Mouse (Mus musculus): ENCODE results near the gene Spats2. TPM values are rescaled to one million over a fixed set of nuclear protein-coding genes. Genes with fewer than 3 reads are reported as not detected.
A peak's percentile ranks its signal among the peaks of the same experiment; 100 is the strongest.
"Not testable (repeated sequence)": the region's sequence is repeated elsewhere in the genome, so short reads cannot be mapped to it uniquely, and the experiment has no call there.

Spats2 gene
- polyA plus RNA-seq, 1 experiment from 2014 or later, result 23.8 TPM

DNA sequence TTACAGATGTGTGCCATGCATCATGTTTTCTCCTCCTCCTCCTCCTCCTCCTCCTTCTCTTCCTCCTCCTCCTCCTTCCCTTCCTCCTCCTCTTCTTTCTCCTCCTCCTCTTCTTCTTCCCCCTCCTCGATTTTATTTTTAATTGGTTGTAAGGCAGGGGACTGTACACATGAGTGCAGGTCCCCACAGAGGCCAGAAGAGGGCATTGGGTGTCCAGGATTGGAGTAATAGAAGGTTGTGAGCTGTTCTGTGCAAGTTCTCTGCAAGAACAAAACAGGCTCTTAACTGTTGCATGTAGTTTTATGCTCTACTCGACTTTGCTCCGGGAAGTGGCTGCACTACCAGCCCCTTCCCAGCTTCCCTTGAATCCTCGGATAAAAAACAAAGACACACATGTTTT is 114.4 kb downstream of the Spats2 start:
- Histone ChIP-seq H3K36me3 (peaks cover 41% of the 10 kb centered on the region), H3K9ac (no peak overlapping the region), H3K4me1 (no peaks in the 10 kb centered on the region), H3K27ac (no peak overlapping the region), H3K27me3 (replicated peaks) (peaks cover 4% of the 10 kb centered on the region; the same call in 1 of the 2 replicates), H3K4me2 (no peak overlapping the region), H3K4me3 (no peak overlapping the region), H3K9me3 (replicated peaks) (no peaks in the 10 kb centered on the region)
- WGBS (ENCODE audit: insufficient replicate concordance), result 56% methylated on average over 4 of the region's 4 CpGs
- ATAC-seq, result no peak

DNA sequence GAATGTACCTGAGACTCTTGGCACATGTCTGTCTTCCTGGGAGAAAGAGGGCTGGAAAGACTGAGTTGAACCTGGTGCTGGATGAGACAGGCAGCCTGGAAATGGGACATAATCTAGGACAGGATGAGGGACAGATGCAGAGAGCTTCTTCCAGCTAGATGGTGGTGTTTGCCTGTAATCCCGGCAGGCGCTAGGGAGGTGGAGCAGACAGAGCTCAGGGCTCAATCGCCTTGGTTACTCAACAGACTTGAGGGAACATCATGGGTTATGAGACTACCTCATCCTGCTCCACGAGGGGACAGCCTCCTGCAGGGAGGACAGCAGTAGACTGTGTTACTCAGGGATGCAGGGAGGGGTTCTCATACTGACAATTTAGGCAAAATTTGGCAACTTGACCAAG is 115.5 kb downstream of the Spats2 start:
- H3K4me3 ChIP-seq, result no peak overlapping the region
- H3K4me2 ChIP-seq, result no peak overlapping the region
- H3K36me3 ChIP-seq, result peaks cover 52% of the 10 kb centered on the region
- no peak for ATAC-seq
- H3K27me3 ChIP-seq (replicated peaks), result no peaks in the 10 kb centered on the region; the same call in 1 of the 2 replicates
- no peaks in the 10 kb centered on the region for H3K4me1 ChIP-seq
- no peaks in the 10 kb centered on the region for H3K9me3 ChIP-seq (replicated peaks)
- 78% methylated on average over 4 of the region's 4 CpGs for WGBS (ENCODE audit: insufficient replicate concordance)
- H3K27ac ChIP-seq, result no peak overlapping the region
- H3K9ac ChIP-seq, result no peak overlapping the region

DNA sequence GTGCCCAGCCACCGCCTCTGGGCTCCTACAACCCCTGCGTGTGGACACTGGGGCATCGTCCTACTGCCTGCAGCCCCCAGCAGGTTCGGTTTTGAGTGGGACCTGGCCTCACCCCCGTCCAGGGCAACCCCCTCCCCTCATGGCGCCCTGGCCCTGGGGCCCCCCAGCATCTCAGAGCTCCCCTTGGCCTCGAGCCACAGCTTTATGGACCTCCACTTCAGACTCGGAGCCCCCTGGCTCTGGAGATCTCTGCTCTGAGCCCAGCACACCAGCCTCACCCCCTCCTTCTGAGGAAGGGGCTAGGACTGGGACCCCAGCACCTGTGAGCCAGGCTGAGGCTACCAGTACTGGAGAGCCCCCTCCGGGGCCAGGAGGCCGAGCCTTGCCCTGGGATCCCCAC is 116.3 kb downstream of the Spats2 start:
- Histone ChIP-seq H3K4me1 (no peaks in the 10 kb centered on the region), H3K4me3 (no peak overlapping the region), H3K27ac (no peak overlapping the region), H3K9ac (no peak overlapping the region), H3K9me3 (replicated peaks) (no peaks in the 10 kb centered on the region), H3K27me3 (replicated peaks) (no peaks in the 10 kb centered on the region; the same call in 1 of the 2 replicates), H3K4me2 (no peak overlapping the region), H3K36me3 (peaks cover 60% of the 10 kb centered on the region)
- ATAC-seq, result no peak
- 80% methylated on average over 10 of the region's 10 CpGs for WGBS (ENCODE audit: insufficient replicate concordance)

DNA sequence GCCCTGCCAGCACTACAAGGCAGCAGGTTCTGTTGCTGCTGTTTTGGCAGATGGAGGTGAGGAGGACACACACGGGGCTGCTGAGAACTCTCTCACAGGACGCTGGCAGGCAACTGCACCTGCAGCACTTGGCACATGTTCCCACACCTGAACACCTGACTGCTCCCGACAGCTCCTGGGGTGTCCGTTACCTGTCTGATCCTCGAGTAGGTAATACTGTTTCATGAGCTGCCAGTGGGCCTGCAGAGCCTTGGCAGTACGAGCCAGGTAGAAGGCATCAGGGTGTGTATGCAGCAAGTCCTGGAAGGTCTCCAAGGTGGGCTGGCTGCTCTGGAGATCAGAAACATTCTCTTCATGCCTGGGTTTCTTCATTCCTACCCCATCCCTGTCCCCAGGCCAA is 121.0 kb downstream of the Spats2 start:
- H3K4me1 ChIP-seq, result peaks cover 19% of the 10 kb centered on the region
- not testable (repeated sequence) for H3K4me2 ChIP-seq; H3K9ac ChIP-seq; ATAC-seq; H3K27me3 ChIP-seq (replicated peaks); H3K4me3 ChIP-seq; H3K27ac ChIP-seq; H3K9me3 ChIP-seq (replicated peaks)
- 73% methylated on average over 6 of the region's 6 CpGs for WGBS (ENCODE audit: insufficient replicate concordance)
- peaks cover 84% of the 10 kb centered on the region for H3K36me3 ChIP-seq

DNA sequence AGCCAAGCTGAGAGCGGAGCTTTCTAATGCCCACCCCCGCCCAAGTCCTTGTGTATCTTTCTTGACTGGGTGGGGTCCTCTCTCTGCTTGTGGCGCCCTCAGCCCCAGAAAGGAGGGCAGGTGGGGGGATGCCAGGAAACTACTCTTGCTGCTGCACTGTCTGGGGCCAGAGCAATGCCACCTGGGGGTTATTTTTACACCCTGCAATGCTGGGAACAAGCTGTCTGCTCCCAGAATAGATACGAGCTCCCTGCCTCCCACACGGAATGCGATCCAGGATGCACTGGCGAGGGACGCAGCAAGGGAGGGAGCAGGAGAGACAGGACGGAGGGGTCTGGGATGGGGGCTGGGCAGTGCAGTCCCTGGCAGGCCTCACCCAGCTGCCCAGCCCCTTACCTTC is 123.3 kb downstream of the Spats2 start:
- ATAC-seq, result no peak
- peaks cover 62% of the 10 kb centered on the region for H3K36me3 ChIP-seq
- 81% methylated on average over 9 of the region's 9 CpGs for WGBS (ENCODE audit: insufficient replicate concordance)
- H3K27ac ChIP-seq, result no peak overlapping the region
- H3K4me2 ChIP-seq, result no peak overlapping the region
- no peak overlapping the region for H3K4me3 ChIP-seq
- H3K9me3 ChIP-seq (replicated peaks), result no peaks in the 10 kb centered on the region
- H3K4me1 ChIP-seq, result peaks cover 34% of the 10 kb centered on the region
- no peaks in the 10 kb centered on the region for H3K27me3 ChIP-seq (replicated peaks)
- no peak overlapping the region for H3K9ac ChIP-seq

DNA sequence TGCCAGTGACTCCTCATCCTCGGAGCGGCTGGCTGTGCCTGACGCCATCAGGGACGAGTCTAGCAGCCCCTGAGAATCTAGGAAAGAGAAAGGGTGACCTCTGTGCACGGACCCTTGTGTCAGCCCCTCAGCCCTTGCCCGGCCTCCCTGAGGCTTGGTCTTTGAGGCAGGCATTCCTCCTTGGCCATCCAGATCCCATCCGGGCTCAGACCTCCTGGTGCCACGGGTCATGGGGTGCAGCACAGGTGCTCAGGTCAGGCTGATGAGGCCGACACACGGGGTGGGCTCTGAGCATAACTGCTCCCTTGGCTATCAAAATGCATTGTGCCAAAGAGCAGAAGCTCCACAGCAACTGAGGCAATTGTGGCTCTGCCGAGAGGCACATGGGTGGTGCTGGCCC is 124.2 kb downstream of the Spats2 start:
- H3K9ac ChIP-seq, result peak overlapping the region; percentile 37; the same call in 1 of the 2 replicates
- no peaks in the 10 kb centered on the region for H3K9me3 ChIP-seq (replicated peaks)
- H3K27ac ChIP-seq, result no peak overlapping the region
- H3K4me3 ChIP-seq, result no peak overlapping the region
- no peak overlapping the region for H3K4me2 ChIP-seq
- H3K27me3 ChIP-seq (replicated peaks), result no peaks in the 10 kb centered on the region
- no peak for ATAC-seq
- peaks cover 52% of the 10 kb centered on the region for H3K36me3 ChIP-seq
- peaks cover 42% of the 10 kb centered on the region for H3K4me1 ChIP-seq
- WGBS (ENCODE audit: insufficient replicate concordance), result 86% methylated on average over 11 of the region's 11 CpGs

DNA sequence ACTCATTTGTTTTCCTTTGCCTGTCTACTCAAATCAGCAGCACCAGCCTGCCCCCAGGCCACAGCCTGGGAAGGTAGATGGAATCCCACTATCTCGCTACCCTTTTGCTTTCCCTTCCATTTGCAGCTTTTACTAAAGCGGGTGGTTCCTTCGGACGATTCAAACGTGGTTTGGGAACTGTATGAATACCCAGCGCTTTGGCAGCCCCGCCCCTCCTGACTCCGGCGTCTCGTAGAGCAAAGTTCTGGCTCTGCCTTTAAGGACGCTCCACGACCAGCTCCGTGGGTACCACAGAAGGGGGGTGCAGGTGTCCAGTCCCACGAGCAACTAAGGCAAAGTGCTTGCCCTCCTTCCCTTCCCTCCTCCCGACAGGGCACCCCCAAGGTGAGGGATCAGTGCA is 125.4 kb downstream of the Spats2 start:
- H3K9ac ChIP-seq, result peak overlapping the region; percentile 67
- peaks cover 42% of the 10 kb centered on the region for H3K4me1 ChIP-seq
- H3K36me3 ChIP-seq, result peaks cover 41% of the 10 kb centered on the region
- under 1% methylated on average over 14 of the region's 15 CpGs for WGBS (ENCODE audit: insufficient replicate concordance)
- H3K27ac ChIP-seq, result 0 out of 2 replicates have a peak overlapping the region, but pooled peaks have one; percentile 43
- H3K4me3 ChIP-seq, result peak overlapping the region; percentile 68
- not testable (repeated sequence) for H3K27me3 ChIP-seq (replicated peaks); H3K9me3 ChIP-seq (replicated peaks)
- H3K4me2 ChIP-seq, result peak overlapping the region; percentile 87
- ATAC-seq, result peak; percentile 22

DNA sequence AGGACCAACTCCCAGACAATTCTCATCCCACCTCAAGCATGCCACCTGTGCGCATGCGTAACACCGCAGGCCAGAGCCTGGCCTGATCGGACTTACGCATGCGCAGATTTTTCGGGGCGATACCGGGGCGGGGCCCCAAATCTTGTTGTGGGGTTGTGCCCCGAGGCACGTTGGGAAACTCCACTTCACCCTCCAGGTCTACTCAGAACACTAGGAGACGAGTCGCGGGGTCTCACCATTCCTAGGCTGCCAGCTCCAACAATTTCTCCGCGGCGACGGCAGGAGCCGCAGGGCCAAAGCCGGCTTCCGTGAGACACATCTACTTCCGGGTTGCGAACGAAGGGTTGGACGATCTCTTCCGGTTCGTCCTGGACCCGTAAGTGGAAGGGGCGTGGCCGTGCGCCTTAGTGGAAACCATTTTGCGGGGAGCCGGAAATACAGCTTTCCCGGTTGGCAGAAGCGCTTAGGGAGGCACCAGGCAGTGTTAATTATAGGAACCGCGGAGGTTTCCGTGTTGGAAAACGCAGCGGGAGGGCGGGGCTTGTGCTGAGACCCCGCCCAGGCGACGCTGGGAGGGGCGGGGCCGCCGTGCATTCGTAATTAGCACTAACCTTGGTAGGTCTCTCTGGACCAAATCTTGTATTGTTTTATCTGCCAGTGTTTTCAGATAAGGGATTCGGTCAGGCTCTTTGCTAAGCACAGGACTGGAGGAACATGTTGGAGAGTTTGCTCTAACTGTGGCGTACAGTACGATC is 126.1 kb downstream of the Spats2 start, which contains the start of gene Mcrs1:
Gene Mcrs1 (minus strand): TSS at position 336 of the 755 bp plus-strand sequence.
- H3K9ac ChIP-seq, result peak within 1 kb of the TSS; percentile 76
- no peaks in the 10 kb centered on the region for H3K9me3 ChIP-seq (replicated peaks)
- 0 out of 2 replicates have a peak, but pooled peaks cover 3% of the 10 kb centered on the region for H3K27me3 ChIP-seq (replicated peaks)
- H3K4me3 ChIP-seq, result peak within 1 kb of the TSS; percentile 68
- under 1% methylated on average over 52 of the region's 52 CpGs for WGBS (ENCODE audit: insufficient replicate concordance)
- ATAC-seq, result peak; percentile 88
- peak within 1 kb of the TSS; percentile 87 for H3K4me2 ChIP-seq
- peak within 1 kb of the TSS; percentile 98 for H3K27ac ChIP-seq
- H3K4me1 ChIP-seq, result peaks cover 42% of the 10 kb centered on the region
- peaks cover 34% of the 10 kb centered on the region for H3K36me3 ChIP-seq

DNA sequence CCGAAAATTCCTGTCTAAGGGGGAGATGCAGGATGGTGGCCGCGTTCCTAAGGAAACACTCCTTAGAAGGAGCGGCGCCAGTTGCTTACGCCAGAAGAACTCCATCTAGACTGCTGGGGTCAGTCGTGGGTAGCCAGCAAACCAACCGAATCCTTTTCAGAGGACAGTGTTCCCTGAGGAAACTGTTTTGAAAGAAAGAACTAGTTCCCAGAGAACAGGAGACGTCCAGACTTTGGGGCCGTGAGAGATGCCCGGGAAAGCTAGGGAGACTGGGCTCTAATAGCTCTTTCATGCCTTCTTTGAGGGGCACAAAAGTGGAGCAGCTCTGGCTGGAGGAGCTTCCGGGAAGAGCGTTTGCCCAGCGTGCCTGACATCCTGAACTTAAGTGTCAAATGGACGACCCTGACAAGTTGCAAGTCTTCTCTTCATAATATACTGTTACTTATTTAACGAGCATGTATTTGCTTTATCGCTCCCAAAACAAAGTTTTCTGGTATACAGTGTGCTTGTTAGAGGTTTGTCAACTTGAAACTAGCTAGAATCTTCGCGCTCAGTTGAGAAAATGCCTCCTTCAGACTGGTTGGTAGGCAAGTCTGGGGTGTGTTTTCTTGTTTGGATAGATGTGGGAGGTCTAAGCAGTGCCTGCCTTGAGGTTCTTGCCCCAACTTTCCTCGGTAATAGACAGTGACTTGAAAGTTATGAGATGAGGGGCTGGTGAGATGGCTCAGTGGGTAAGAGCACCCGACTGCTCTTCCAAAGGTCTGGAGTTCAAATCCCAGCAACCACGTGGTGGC is 126.9 kb downstream of the Spats2 start:
- Histone ChIP-seq H3K9me3 (replicated peaks) (no peaks in the 10 kb centered on the region), H3K27me3 (replicated peaks) (0 out of 2 replicates have a peak, but pooled peaks cover 3% of the 10 kb centered on the region), H3K4me2 (peak overlapping the region; percentile 87), H3K4me1 (peaks cover 42% of the 10 kb centered on the region), H3K36me3 (peaks cover 27% of the 10 kb centered on the region), H3K4me3 (peak overlapping the region; percentile 68), H3K9ac (peak overlapping the region; percentile 76), H3K27ac (peak overlapping the region; percentile 98)
- 3% methylated on average over 22 of the region's 22 CpGs for WGBS (ENCODE audit: insufficient replicate concordance)
- peak; percentile 17; the same call in 1 of the 2 replicates for ATAC-seq

DNA sequence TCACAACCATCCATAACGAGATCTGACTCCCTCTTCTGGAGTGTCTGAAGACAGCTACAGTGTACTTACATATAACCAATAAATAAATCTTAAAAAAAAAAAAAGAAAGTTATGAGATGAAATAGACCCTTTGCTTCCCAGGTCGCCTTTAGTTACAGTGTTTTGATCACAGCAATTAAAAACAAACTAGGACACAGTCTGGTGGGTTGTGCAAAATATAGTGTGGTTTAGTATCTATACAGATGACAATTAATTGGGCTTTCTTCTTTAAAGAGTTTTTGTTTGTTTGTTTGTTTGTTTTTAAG is 127.4 kb downstream of the Spats2 start:
- H3K4me1 ChIP-seq, result peaks cover 42% of the 10 kb centered on the region
- H3K27ac ChIP-seq; H3K9me3 ChIP-seq (replicated peaks); ATAC-seq; H3K4me3 ChIP-seq; H3K27me3 ChIP-seq (replicated peaks); H3K9ac ChIP-seq: not testable (repeated sequence)
- H3K4me2 ChIP-seq, result peak overlapping the region; percentile 87
- peaks cover 21% of the 10 kb centered on the region for H3K36me3 ChIP-seq
- 36% methylated on average over 2 of the region's 2 CpGs for WGBS (ENCODE audit: insufficient replicate concordance)

DNA sequence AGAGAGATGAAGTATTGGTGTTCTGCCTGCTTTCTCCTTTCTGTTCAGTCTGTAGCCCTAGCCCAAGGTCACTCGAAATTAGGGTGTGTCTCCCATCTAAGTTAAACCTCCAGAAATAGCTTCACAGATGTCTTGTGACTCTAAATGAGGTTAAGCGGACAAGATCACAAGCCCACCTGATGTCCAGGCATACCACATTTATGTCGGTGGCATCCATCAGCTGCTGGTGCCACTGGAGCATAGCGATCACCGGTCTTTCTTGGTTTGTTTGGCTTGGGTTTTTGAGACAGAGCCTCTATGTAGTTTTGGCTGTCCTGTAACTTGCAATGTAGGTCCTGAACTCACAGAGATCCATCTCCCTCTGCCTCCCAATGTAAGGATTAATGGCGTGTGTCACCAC is 128.1 kb downstream of the Spats2 start:
- 0 out of 2 replicates have a peak, but pooled peaks cover 3% of the 10 kb centered on the region for H3K27me3 ChIP-seq (replicated peaks)
- no peak overlapping the region for H3K9ac ChIP-seq
- no peak overlapping the region for H3K27ac ChIP-seq
- H3K4me1 ChIP-seq, result peaks cover 42% of the 10 kb centered on the region
- H3K9me3 ChIP-seq (replicated peaks), result no peaks in the 10 kb centered on the region
- H3K36me3 ChIP-seq, result peaks cover 15% of the 10 kb centered on the region
- H3K4me2 ChIP-seq, result no peak overlapping the region
- ATAC-seq, result no peak
- no peak overlapping the region for H3K4me3 ChIP-seq
- 81% methylated on average over 6 of the region's 6 CpGs for WGBS (ENCODE audit: insufficient replicate concordance)

DNA sequence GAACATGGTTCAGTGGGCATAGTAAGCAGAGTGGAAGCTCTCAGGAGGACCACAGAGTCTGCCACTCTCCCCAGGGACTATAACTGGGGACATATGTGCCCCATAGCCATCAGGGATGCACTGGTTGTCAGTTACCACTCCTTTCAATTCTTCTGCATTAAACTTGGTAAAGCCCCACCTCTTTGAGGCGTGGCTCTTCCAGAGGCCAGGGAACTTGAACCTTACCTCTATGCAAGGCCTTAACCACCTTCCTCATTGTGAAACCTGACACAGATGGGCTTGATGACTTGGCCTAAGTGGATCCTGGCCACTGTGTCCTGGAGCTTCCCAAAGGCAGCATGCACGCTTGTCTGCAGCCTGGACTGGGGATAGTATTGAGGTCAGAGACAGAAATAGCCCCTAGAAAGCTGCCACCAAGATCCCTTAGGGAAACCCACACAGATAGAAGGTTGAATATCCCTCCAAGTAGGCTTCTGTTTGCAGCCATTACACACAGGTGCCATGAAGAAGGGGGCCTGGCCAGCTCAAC is 128.8 kb downstream of the Spats2 start:
- ATAC-seq, result no peak
- H3K9ac ChIP-seq, result no peak overlapping the region
- 0 out of 2 replicates have a peak, but pooled peaks cover 3% of the 10 kb centered on the region for H3K27me3 ChIP-seq (replicated peaks)
- H3K4me1 ChIP-seq, result peaks cover 41% of the 10 kb centered on the region
- no peaks in the 10 kb centered on the region for H3K9me3 ChIP-seq (replicated peaks)
- peaks cover 7% of the 10 kb centered on the region for H3K36me3 ChIP-seq
- 72% methylated on average over 2 of the region's 2 CpGs for WGBS (ENCODE audit: insufficient replicate concordance)
- H3K27ac ChIP-seq, result no peak overlapping the region
- H3K4me3 ChIP-seq, result no peak overlapping the region
- no peak overlapping the region for H3K4me2 ChIP-seq

Data from liver, embryonic 12.5 days (tissue).